Mouse (Mus musculus) urinary bladder, postnatal 4 days (tissue): Measurements from ENCODE around the gene Ints12.

ENCODE experiments used
- DNase-seq, 2 experiments: peaks; one replicate each; pipeline ENCODE4 v3.0.0; 2021 to 2022; ENCODE audit warnings: low spot score in 2 of 2

Gene Ints12

DNA sequence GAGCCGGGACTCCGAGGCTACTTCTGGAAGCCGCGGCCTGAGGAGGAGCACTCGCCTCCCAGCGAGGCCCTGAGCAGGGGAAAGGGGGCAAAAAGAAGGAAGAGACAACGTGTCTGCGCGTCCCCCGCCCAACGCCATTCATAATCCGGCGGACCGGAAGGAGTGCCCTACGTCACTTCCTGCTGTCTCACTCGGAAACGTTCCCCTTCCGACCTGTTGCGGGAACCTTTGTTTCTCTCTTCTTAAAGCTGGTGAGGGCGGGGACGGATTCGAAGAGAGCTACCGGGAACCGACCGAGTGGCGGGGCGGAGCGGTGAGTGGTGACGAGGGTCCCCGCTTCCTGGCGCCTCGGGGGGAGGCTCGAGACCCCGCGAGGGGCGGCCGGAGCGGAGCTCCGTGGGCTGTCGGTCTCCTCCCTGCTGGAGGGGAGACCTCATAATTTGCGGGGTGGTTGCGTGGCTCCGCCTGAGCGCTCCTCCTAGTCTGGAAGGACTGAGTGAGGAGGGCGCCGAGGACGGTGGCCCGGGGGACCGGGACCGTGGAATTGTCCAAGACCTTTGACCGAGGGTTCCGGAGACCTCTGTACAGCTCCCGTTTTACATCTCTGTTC lies at the start of gene Ints12, which contains the start of gene Gstcd:
TSS of gene Ints12 (plus strand) at position 177 of the 610 bp plus-strand sequence.
TSS of gene Gstcd (minus strand) at position 370 of the 610 bp plus-strand sequence.
- peak; percentile 86 to 93 for DNase-seq

DNA sequence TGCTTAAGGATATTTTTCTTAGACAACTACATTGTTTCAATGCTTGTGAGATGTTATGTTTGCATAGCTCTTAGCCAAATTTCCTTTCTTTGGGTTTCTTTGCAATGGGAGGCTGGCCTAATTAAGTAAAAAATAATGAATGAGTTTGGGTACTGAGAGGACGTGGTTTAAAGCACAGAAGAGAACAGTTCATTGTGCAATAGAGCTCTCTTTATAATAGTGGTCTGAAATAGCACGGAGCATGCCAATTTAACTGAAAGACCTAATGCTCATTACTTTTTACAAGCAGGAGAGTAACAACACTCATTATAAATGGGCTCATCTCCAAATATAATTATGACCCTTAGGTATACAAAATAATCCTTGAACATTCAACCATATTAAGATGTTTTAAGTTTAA lies 39.6 kb upstream of the Ints12 start:
- no peak for DNase-seq

GRCm38 (mm10) chr3:133075560-133075959 lies 16.1 kb upstream of the Ints12 start:
- DNase-seq, result no peak

DNA sequence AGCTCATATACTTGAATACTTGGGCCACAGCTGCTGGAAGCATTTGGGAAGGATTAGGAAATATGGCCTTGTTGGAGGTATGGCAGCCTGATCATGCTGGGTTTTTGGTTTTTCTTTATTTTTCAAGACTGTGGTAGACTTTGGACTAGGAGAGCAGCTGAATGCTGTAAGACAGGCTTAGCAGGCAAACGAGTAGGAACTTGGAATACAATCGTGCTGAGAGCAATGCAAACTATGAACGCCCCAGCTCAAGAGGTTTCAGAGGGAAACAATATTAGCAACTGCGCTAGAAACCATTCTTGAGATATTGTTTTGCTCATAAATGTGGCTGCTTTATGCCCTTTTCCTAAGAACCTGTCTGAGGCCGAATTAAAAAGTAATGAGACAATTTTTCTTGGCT lies 8.9 kb upstream of the Ints12 start:
- no peak for DNase-seq

DNA sequence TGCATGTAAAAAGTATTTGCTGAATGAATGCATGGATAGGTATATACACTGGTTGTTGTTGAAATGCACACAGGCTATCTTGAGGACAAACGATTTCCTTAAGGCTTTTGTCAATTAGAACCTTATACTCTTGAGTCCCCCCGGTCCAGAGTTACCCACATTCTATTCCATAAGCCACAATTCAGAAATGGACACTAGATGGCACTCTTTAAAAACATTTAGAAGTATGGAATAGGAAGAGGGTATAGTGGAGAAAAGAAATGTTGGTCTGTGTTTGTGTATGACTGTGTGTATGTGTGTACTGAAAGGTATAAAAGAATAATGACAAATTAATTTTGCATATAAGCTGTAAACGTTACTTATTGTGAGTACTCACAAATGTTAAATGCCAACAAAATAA lies 5.8 kb upstream of the Ints12 start:
- no peak for DNase-seq

DNA sequence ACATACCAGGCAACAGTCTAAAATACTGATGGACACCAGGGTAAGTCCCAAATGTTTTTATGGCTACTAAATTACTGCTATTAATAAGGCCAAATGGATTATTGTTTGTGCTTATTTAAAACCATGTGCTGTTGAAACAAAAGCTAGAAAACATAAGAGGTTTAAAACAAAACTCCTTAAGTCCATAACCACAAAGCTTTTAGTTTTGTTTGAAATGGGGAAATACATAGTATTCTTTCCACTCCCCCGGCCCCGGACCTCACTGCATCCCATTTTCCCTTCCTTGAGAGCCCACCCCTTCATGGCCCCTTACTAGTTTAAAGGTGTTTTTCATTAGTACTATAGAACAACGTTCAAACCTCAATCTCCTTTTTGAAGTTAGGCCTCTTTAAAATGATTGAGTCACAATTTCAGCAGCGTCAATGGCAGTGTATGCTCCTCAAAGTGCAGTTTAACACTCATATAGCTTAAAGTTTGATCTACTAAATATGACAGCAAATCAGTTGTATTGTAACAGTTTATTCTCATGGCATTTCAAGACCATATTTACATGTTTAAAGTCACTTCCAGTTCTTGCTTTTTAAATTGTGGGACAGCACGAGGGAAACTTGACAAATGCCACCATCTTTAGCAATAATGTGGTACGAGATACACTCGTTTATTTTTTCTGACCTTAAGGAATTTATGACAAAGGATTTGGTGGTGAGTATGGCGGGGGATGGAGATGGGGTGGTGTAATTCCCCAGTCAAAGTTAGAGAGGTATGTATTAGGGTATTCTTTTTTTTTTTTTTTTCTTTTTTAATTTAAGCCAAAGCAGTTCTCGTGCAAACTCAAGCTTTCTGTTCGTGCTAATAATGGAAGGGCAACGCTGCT lies 1.2 kb upstream of the Ints12 start:
- no peak for DNase-seq

DNA sequence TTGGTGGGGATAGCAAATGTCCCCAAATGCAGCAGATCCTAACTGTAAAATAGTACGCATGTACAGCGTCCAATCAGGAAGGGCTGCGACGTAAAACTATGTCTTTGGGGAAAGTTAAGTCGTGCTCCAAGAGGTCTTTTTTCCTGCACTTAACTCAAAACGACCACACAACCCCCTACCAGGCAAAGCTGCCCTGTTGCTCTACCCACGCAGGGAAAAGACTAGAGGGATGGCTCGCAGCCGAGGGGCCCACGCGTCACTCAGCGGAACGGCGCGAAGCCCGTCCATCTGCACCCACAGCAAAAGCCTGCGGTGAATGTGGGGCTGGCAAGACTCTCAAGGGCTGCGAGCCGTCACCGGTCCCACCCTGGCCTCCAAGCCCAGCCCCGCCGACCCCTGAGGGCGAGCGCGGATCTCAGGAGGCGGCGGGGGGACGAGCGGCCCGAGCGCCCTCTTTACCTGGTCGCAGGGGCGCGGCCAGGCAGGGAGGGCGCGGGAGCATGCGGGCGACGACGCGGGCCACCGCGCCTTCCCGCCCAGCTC lies 448 bp upstream of the Ints12 start:
- peak in 1 of 2 experiments; percentile 61 for DNase-seq

- no peak for DNase-seq
Measured at GRCm38 (mm10) chr3:133092274-133092853, 724 bp downstream of the Ints12 start.

- DNase-seq, result no peak
Measured at GRCm38 (mm10) chr3:133092936-133093335, 1.3 kb downstream of the Ints12 start.

DNA sequence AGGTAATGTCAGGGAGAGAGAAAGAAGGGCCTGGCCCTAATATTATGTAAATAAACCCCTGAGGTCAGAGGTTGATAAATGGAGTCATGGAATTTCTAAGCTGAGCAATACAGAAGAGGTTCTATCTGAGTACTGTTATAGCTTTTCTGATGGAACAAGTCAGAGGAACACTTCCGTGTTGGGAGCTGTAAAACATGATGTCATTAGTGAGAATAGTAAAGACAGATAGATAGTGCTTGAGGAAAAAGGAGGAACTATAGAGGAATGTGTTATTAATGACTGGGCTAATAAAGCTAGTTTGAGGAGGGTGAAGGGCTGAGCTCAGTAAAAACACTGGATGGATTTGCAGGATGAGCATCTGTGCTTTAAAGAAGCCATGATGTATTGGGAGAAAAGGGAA lies 2.7 kb downstream of the Ints12 start:
- DNase-seq, result no peak

GRCm38 (mm10) chr3:133097936-133098335 lies 6.3 kb downstream of the Ints12 start:
- DNase-seq, result no peak

GRCm38 (mm10) chr3:133098336-133098735 lies 6.7 kb downstream of the Ints12 start:
- no peak for DNase-seq

- no peak for DNase-seq
Measured at GRCm38 (mm10) chr3:133098909-133099308, 7.3 kb downstream of the Ints12 start.

DNA sequence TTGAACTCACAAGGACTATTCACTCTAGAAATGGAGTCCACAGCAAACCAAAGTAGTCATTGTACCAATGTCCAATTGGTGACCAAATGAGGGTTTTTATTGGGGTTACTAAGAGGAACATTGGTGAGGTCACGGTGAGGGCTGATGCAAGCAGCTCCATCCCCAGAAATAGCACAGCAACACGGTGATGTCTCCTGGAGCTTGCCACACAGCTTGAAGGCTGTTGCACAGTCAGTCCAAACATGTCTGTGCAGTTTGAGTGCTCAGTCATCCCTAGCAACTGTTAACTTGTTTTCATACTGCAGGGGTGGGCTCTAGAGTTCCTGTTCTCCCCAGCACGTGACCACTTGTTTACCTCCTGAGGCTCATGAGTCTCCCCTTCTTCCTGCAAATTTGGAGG lies 12.1 kb downstream of the Ints12 start:
- no peak for DNase-seq

DNA sequence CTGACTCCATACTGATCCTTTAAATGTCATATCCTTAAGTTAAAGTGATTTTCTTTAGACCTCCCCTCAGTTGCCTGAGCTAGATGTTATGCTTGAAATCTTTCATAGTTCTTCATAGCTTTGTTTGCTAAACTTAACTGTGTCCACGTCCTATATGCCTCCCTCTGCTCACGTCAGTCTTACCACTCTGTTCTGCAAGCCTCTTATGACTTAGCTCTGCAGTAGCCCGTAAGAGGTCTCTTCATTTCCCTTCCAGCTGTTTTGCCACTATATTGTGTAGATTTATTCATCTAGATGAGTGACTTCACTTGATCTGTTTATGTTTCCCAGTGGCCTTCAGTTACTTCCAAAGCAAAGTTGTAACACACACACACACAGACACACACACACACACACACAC lies 12.8 kb downstream of the Ints12 start:
- DNase-seq, result no peak

- DNase-seq, result no peak
Measured at GRCm38 (mm10) chr3:133108731-133109130, 17.1 kb downstream of the Ints12 start.

- DNase-seq, result no peak
Measured at GRCm38 (mm10) chr3:133109844-133110243, 18.2 kb downstream of the Ints12 start.

GRCm38 (mm10) chr3:133111741-133112140 lies 20.1 kb downstream of the Ints12 start:
- no peak for DNase-seq

DNA sequence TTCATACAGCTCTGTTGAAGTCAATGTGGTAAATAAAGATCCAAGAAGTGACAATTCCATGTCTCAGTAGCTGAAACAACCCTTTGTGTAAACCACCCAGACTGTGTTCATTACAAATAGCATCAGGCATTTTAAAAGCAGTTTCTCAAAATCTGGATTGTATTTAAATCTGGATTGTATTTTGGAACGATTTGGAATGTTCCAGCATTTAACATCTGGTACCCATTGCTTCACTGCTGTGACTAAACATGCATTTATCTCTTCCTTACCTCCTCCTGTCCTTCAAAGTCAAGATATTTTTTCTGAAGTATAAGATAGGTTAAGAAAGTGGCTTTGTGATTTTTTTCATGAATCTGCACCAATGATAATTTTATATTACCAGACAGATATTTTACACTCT lies 21.6 kb downstream of the Ints12 start:
- DNase-seq, result no peak

DNA sequence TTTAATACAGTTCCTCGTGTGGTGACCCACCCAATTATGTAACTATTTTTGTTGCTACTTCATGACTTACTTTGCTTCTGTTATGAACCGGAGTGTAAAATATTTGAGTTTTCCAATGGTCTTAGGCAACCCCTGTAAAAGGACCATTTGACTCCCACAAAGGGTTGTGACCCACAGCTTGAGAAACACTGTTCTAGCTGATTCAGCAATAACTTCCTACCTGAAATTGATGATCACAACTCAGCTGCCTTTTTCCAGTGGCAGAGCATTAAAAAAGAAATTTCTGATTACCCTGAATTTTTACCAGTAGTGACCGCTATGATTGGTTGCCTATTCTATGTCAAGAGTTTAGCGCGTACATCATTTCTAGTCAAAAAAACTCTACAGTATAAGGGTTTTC lies 39.7 kb downstream of the Ints12 start:
- DNase-seq, result no peak

DNA sequence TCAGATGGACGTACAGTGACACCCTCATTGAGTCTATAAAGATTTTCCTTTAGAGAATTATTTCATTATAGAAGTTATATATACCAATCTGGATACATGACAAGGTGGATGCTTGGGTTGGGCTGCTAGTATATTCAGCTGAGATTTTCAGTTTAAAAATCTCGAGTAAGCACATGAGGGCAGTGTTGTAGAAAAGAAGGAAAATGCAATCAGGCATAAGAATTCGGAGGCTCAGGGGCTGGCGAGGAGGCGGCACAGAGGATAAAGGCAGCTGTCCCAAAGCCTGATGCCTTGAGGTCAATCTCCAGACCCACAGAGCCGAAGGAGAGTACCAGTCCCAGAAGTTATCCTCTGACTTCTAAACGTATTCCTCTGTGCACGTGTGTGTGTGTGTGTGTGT lies 41.0 kb downstream of the Ints12 start:
- DNase-seq, result no peak

GRCm38 (mm10) chr3:133141877-133142276 lies 50.2 kb downstream of the Ints12 start:
- DNase-seq, result no peak
